Mouse (Mus musculus): ENCODE measurements around the gene Acsl1.

DNA sequence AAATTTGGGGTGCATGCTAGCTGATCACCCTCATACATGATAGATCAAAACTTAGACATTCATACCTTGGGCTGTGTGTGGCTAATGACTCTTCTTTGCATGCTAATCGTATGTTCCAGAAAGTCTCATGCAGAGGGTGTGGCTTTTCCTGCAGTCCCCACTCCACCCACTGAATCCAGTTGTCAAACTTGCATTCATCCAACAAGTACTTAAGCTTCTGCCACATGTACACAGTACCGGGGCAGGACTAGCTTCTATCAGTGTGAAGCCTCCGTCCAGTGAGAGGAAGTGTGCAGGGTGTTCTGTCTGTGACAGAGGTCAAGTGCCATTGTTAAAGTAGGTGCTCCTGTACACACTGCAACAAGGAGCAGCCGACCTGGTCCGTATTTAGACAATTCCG lies 26.0 kb downstream of the Acsl1 start:
- TF ChIP-seq CTCF (IDR thresholded peaks at IDR 0.05; ENCODE audit: borderline replicate concordance, insufficient read depth, low read length) (no peak), POLR2A (IDR thresholded peaks at IDR 0.05; ENCODE audit: low read depth, low read length) (no peak)
